Mouse (Mus musculus): ENCODE data around the gene Sema3g. TPM values are rescaled to one million over a fixed set of nuclear protein-coding genes. Genes with fewer than 3 reads are reported as not detected.

Sema3g gene
- polyA plus RNA-seq, 1 experiment from 2014 or later: 0.90 TPM

DNA sequence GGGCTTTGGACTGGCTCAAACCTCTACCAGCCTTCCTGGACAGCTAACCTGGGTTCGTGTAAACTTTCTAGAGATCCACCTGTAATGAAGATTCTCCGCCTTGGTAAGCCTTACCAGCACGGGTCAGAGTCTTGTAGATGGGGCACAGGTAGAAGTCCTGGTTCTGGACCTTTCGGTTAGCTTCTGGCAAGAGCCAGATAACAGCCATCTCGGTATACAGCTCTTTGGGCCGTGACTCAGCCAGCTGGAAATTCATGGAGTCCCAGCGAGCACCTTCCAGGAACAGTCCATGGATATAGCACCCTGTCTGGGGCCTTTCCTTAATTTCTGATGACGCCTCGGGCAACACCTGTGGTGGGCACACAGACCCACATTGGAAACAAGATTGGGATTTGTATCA, 43.3 kb downstream of the Sema3g start:
- H3K36me3 ChIP-seq: peaks cover 79% of the 10 kb centered on the region
- H3K4me3 ChIP-seq: no peak overlapping the region
- no peaks in the 10 kb centered on the region for H3K27me3 ChIP-seq
- H3K4me1 ChIP-seq (replicated peaks): no peaks in the 10 kb centered on the region
- 96% methylated on average over 9 of the region's 9 CpGs for WGBS
- H3K9ac ChIP-seq: no peak overlapping the region
- no peak for ATAC-seq (ENCODE audit: low FRiP score)
- H3K27ac ChIP-seq: no peak overlapping the region
- no peak overlapping the region for H3K4me2 ChIP-seq
- H3K9me3 ChIP-seq: no peaks in the 10 kb centered on the region

DNA sequence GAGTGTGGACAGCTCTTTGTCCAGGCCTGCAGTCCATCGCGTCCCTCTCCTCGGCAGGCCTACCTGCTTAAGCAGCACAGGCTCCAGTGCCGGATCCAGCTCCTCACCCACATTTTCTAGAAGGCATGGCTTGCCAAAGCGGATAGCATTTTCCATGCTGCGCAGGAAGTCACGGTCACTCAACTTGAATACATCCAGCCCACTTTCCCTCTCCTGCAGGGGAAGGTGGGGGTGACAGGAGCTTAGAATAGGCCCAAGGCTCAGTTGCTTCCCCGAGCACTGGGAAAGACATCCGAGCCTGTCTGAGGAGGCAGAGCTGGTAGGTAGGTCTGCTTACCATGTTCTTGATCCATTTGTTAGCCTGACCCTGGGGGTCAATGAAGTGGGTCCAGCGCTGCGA, 50.0 kb downstream of the Sema3g start:
- peaks cover 29% of the 10 kb centered on the region for H3K4me1 ChIP-seq (replicated peaks)
- peak overlapping the region; percentile 81 for H3K27ac ChIP-seq
- ATAC-seq (ENCODE audit: low FRiP score): no peak

DNA sequence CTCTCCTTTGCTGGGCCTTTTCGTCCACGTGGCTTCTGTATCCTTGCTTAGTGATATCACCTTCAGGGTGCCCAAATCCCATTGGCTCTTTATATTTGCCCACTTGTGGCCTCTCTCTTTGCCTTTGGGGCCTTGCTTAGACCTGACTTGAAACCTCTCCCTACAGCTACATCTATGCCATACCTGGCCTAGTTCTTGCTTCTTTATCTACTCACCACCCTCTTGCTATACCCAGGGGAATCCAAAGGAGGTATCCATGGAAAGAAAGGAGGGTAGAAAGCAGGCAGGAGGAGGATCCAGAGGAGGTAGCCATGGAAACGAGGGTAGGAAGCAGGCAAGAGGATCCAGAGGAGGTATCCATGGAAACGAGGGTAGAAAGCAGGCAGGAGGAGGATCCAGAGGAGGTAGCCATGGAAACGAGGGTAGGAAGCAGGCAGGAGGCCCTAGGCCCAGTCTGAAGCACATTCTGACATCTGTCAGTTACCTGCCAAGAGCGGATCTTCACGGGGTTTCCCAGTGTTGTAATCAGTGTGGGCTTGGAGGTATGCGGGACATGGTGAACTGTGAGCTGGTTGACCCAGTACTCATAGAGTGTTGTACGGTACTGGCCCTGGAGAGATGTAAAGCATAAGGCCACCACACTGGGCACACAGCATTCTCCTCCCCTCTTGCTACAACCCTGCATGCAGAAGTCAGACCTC, 50.8 kb downstream of the Sema3g start:
- no peaks in the 10 kb centered on the region for H3K9me3 ChIP-seq
- H3K27me3 ChIP-seq: peaks cover 5% of the 10 kb centered on the region; the same call in 1 of the 2 replicates
- peak overlapping the region; percentile 58; the same call in 1 of the 2 replicates for H3K9ac ChIP-seq
- WGBS: 38% methylated on average over 9 of the region's 9 CpGs
- H3K4me3 ChIP-seq: peak overlapping the region; percentile 28
- peak; percentile 76 for ATAC-seq (ENCODE audit: low FRiP score)
- peaks cover 5% of the 10 kb centered on the region for H3K36me3 ChIP-seq
- peak overlapping the region; percentile 51 for H3K4me2 ChIP-seq
- H3K4me1 ChIP-seq (replicated peaks): peaks cover 29% of the 10 kb centered on the region
- H3K27ac ChIP-seq: peak overlapping the region; percentile 81

More for the DNA sequence above, 50.0 kb downstream of the Sema3g start:
- peaks cover 12% of the 10 kb centered on the region for H3K36me3 ChIP-seq
- no peak overlapping the region for H3K4me3 ChIP-seq
- 79% methylated on average over 11 of the region's 11 CpGs for WGBS
- H3K4me2 ChIP-seq: no peak overlapping the region
- no peak overlapping the region for H3K9ac ChIP-seq
- H3K9me3 ChIP-seq: no peaks in the 10 kb centered on the region
- peaks cover 5% of the 10 kb centered on the region; the same call in 1 of the 2 replicates for H3K27me3 ChIP-seq

GRCm38 (mm10) chr14:31269456-31270100, 51.9 kb downstream of the Sema3g start:
- Histone ChIP-seq H3K4me1 (replicated peaks) (peaks cover 29% of the 10 kb centered on the region), H3K27ac (peak overlapping the region; percentile 81), H3K4me2 (peak overlapping the region; percentile 51), H3K9ac (peak overlapping the region; percentile 58), H3K9me3 (no peaks in the 10 kb centered on the region), H3K36me3 (no peaks in the 10 kb centered on the region), H3K4me3 (peak overlapping the region; percentile 28), H3K27me3 (peaks cover 5% of the 10 kb centered on the region; the same call in 1 of the 2 replicates)
- peak; percentile 75 for ATAC-seq (ENCODE audit: low FRiP score)
- 18% methylated on average over 28 of the region's 28 CpGs for WGBS

GRCm38 (mm10) chr14:31271121-31271520, 53.5 kb downstream of the Sema3g start:
- no peak overlapping the region for H3K9ac ChIP-seq
- no peaks in the 10 kb centered on the region for H3K36me3 ChIP-seq
- no peak for ATAC-seq (ENCODE audit: low FRiP score)
- H3K4me3 ChIP-seq: no peak overlapping the region
- no peaks in the 10 kb centered on the region for H3K9me3 ChIP-seq
- peaks cover 5% of the 10 kb centered on the region; the same call in 1 of the 2 replicates for H3K27me3 ChIP-seq
- WGBS: 94% methylated on average over 6 of the region's 6 CpGs
- peaks cover 29% of the 10 kb centered on the region for H3K4me1 ChIP-seq (replicated peaks)
- no peak overlapping the region for H3K4me2 ChIP-seq
- H3K27ac ChIP-seq: no peak overlapping the region

GRCm38 (mm10) chr14:31272164-31272563, 54.5 kb downstream of the Sema3g start:
- ATAC-seq (ENCODE audit: low FRiP score): no peak

More at GRCm38 (mm10) chr14:31272164-31272563, 54.5 kb downstream of the Sema3g start:
- no peak overlapping the region for H3K4me2 ChIP-seq
- H3K9ac ChIP-seq: no peak overlapping the region
- H3K4me1 ChIP-seq (replicated peaks): peaks cover 29% of the 10 kb centered on the region
- H3K4me3 ChIP-seq: no peak overlapping the region
- H3K27ac ChIP-seq: no peak overlapping the region
- H3K36me3 ChIP-seq: no peaks in the 10 kb centered on the region
- peaks cover 5% of the 10 kb centered on the region; the same call in 1 of the 2 replicates for H3K27me3 ChIP-seq
- 32% methylated on average over 7 of the region's 7 CpGs for WGBS
- no peaks in the 10 kb centered on the region for H3K9me3 ChIP-seq

Other genes with a start within 250 kb of the Sema3g start
- 62.8 and 66.7 TPM in 2 replicates for gene Glt8d1, start 216.5 kb upstream of the Sema3g start, polyA plus RNA-seq (2015; fragmentation: Nextera tagmentation; extraction: Ambion mirVana)
- 322 and 337 TPM in 2 replicates for gene Spcs1, start 216.2 kb upstream of the Sema3g start, polyA plus RNA-seq (2015; fragmentation: Nextera tagmentation; extraction: Ambion mirVana)
- gene Pbrm1, start 198.7 kb upstream of the Sema3g start, polyA plus RNA-seq (2015; fragmentation: Nextera tagmentation; extraction: Ambion mirVana): 146 and 151 TPM in 2 replicates
- gene Gnl3, start 198.7 kb upstream of the Sema3g start, polyA plus RNA-seq (2015; fragmentation: Nextera tagmentation; extraction: Ambion mirVana): 52.8 and 52.9 TPM in 2 replicates
- 83.1 and 83.2 TPM in 2 replicates for gene Smim4, start 88.9 kb upstream of the Sema3g start, polyA plus RNA-seq (2015; fragmentation: Nextera tagmentation; extraction: Ambion mirVana)
- gene Nt5dc2, start 86.8 kb upstream of the Sema3g start, polyA plus RNA-seq (2015; fragmentation: Nextera tagmentation; extraction: Ambion mirVana): 273 and 282 TPM in 2 replicates
- 24.8 and 25.2 TPM in 2 replicates for gene Stab1, start 49.2 kb upstream of the Sema3g start, polyA plus RNA-seq (2015; fragmentation: Nextera tagmentation; extraction: Ambion mirVana)
- gene Tnnc1, start 9.5 kb upstream of the Sema3g start, polyA plus RNA-seq (2015; fragmentation: Nextera tagmentation; extraction: Ambion mirVana): 7.3 and 9.1 TPM in 2 replicates
- 315 and 334 TPM in 2 replicates for gene Nisch, start 914 bp upstream of the Sema3g start, polyA plus RNA-seq (2015; fragmentation: Nextera tagmentation; extraction: Ambion mirVana)
- 11.9 and 13.6 TPM in 2 replicates for gene Phf7, start 33.5 kb downstream of the Sema3g start, polyA plus RNA-seq (2015; fragmentation: Nextera tagmentation; extraction: Ambion mirVana)
- gene Bap1, start 33.6 kb downstream of the Sema3g start, polyA plus RNA-seq (2015; fragmentation: Nextera tagmentation; extraction: Ambion mirVana): 114 and 117 TPM in 2 replicates
- 4.1 and 4.6 TPM in 2 replicates for gene Dnah1, start 106.0 kb downstream of the Sema3g start, polyA plus RNA-seq (2015; fragmentation: Nextera tagmentation; extraction: Ambion mirVana)
- 70.5 and 76.3 TPM in 2 replicates for gene Capn7, start 118.8 kb downstream of the Sema3g start, polyA plus RNA-seq (2015; fragmentation: Nextera tagmentation; extraction: Ambion mirVana)
- gene Sh3bp5, start 218.2 kb downstream of the Sema3g start, polyA plus RNA-seq (2015; fragmentation: Nextera tagmentation; extraction: Ambion mirVana): 140 and 142 TPM in 2 replicates